Mouse (Mus musculus) olfactory bulb, adult 2 months (tissue): Measurements from ENCODE around the gene Ppfia2.

ENCODE experiments used
- CTCF ChIP-seq: fragments of 200-500 bp; IDR thresholded peaks from 2 replicates; pipeline ENCODE4 v1.5.1; 2012; ENCODE audit warnings: low read depth, mild to moderate bottlenecking, low read length, moderate library complexity; ENCODE audit not compliant: insufficient read depth
- POLR2A ChIP-seq: fragments of 200-500 bp; IDR thresholded peaks from 2 replicates; pipeline ENCODE4 v1.6.1; 2012; ENCODE audit warnings: mild to moderate bottlenecking, low read depth, low read length, moderate library complexity; ENCODE audit not compliant: insufficient read depth

GRCm38 (mm10) chr10:106914822-106915221 lies 444.7 kb downstream of the Ppfia2 start:
- TF ChIP-seq POLR2A: no peak
- TF ChIP-seq CTCF: no peak
